Mouse (Mus musculus): Measurements from ENCODE around the gene Hoxb5. TPM values are rescaled to one million over a fixed set of nuclear protein-coding genes. Genes with fewer than 3 reads are reported as not detected.

The Hoxb5 gene
- polyA plus RNA-seq, 1 experiment: not detected

GRCm38 (mm10) chr11:96300354-96301063 lies 2.6 kb upstream of the Hoxb5 start:
- DNase-seq (ENCODE audit: extremely low spot score in 1 of 2, low spot score in 1 of 2): no peak

GRCm38 (mm10) chr11:96301064-96301431 lies 2.1 kb upstream of the Hoxb5 start:
- DNase-seq (ENCODE audit: extremely low spot score in 1 of 2, low spot score in 1 of 2): no peak

- DNase-seq (ENCODE audit: extremely low spot score in 1 of 2, low spot score in 1 of 2): peak in 1 of 2 experiments; percentile 51
These were observed 1.3 kb upstream of the Hoxb5 start for GRCm38 (mm10) chr11:96301837-96302236.

- DNase-seq (ENCODE audit: extremely low spot score in 1 of 2, low spot score in 1 of 2): no peak
These were observed 570 bp upstream of the Hoxb5 start for GRCm38 (mm10) chr11:96302381-96303150.

- DNase-seq (ENCODE audit: extremely low spot score in 1 of 2, low spot score in 1 of 2): no peak
These were observed 1.5 kb downstream of the Hoxb5 start for GRCm38 (mm10) chr11:96304381-96305195.

GRCm38 (mm10) chr11:96305505-96306182 lies 2.5 kb downstream of the Hoxb5 start:
- DNase-seq (ENCODE audit: extremely low spot score in 1 of 2, low spot score in 1 of 2): no peak

- no peak for DNase-seq (ENCODE audit: extremely low spot score in 1 of 2, low spot score in 1 of 2)
These were observed 3.2 kb downstream of the Hoxb5 start for GRCm38 (mm10) chr11:96306183-96306907.

GRCm38 (mm10) chr11:96306908-96307269 lies 3.8 kb downstream of the Hoxb5 start:
- no peak for DNase-seq (ENCODE audit: extremely low spot score in 1 of 2, low spot score in 1 of 2)

- no peak for DNase-seq (ENCODE audit: extremely low spot score in 1 of 2, low spot score in 1 of 2)
These were observed 5.6 kb downstream of the Hoxb5 start for GRCm38 (mm10) chr11:96308763-96309162.

GRCm38 (mm10) chr11:96309288-96309687 lies 6.2 kb downstream of the Hoxb5 start:
- no peak for DNase-seq (ENCODE audit: extremely low spot score in 1 of 2, low spot score in 1 of 2)

GRCm38 (mm10) chr11:96310183-96310938 lies 7.2 kb downstream of the Hoxb5 start:
- no peak for DNase-seq (ENCODE audit: extremely low spot score in 1 of 2, low spot score in 1 of 2)

- DNase-seq (ENCODE audit: extremely low spot score in 1 of 2, low spot score in 1 of 2): no peak
These were observed 8.0 kb downstream of the Hoxb5 start for GRCm38 (mm10) chr11:96311097-96311496.

- DNase-seq (ENCODE audit: extremely low spot score in 1 of 2, low spot score in 1 of 2): no peak
These were observed 8.6 kb downstream of the Hoxb5 start for GRCm38 (mm10) chr11:96311520-96312417.

- no peak for DNase-seq (ENCODE audit: extremely low spot score in 1 of 2, low spot score in 1 of 2)
These were observed 10.0 kb downstream of the Hoxb5 start for GRCm38 (mm10) chr11:96313134-96313533.

- no peak for DNase-seq (ENCODE audit: extremely low spot score in 1 of 2, low spot score in 1 of 2)
These were observed 10.8 kb downstream of the Hoxb5 start for GRCm38 (mm10) chr11:96313806-96314428.

GRCm38 (mm10) chr11:96314671-96315343 lies 11.7 kb downstream of the Hoxb5 start:
- DNase-seq (ENCODE audit: extremely low spot score in 1 of 2, low spot score in 1 of 2): no peak

- DNase-seq (ENCODE audit: extremely low spot score in 1 of 2, low spot score in 1 of 2): no peak
These were observed 12.2 kb downstream of the Hoxb5 start for GRCm38 (mm10) chr11:96315344-96315681.
